Mouse (Mus musculus) limb, embryonic 14.5 days (tissue): ENCODE data around the gene Ercc5. TPM values are rescaled to one million over a fixed set of nuclear protein-coding genes. Genes with fewer than 3 reads are reported as not detected.

Experiments
- ATAC-seq: fragments of 200-750 bp; cut with Nextera tagmentation; 2 replicates; pipeline ENCODE4 v1.8.0; 2017; ENCODE audit warnings: low read depth, moderate number of reproducible peaks, moderate TSS enrichment; ENCODE audit not compliant: low FRiP score
- DNase-seq: peaks from one replicate; pipeline ENCODE4 v3.0.0-alpha.2; 2015; ENCODE audit warnings: low spot score
- H3K27ac ChIP-seq: fragments of 300-500 bp; sonication (generic); replicated peaks from 2 replicates; pipeline ENCODE4 v1.5.1; 2014; ENCODE audit warnings: low read depth, mild to moderate bottlenecking, low read length, moderate library complexity, mixed read lengths
- H3K27me3 ChIP-seq: fragments of 300-500 bp; sonication (generic); 2 replicates; pipeline ENCODE4 v1.6.1; 2014; ENCODE audit warnings: low read length, mixed read lengths; ENCODE audit not compliant: control insufficient read depth, insufficient read depth
- H3K36me3 ChIP-seq: fragments of 300-500 bp; sonication (generic); 2 replicates; pipeline ENCODE4 v1.6.1; 2014; ENCODE audit warnings: mild to moderate bottlenecking, low read length, moderate library complexity, mixed read lengths; ENCODE audit not compliant: control insufficient read depth, insufficient read depth
- H3K4me1 ChIP-seq: fragments of 300-500 bp; sonication (generic); 2 replicates; pipeline ENCODE4 v1.6.1; 2014; ENCODE audit warnings: antibody characterized with exemption, low read length, mixed read lengths; ENCODE audit not compliant: control insufficient read depth, insufficient read depth
- H3K4me2 ChIP-seq: fragments of 300-500 bp; sonication (generic); replicated peaks from 2 replicates; pipeline ENCODE4 v1.6.1; 2014; ENCODE audit warnings: low read depth, mild to moderate bottlenecking, low read length, moderate library complexity; ENCODE audit not compliant: severe bottlenecking
- H3K4me3 ChIP-seq: fragments of 300-500 bp; sonication (generic); replicated peaks from 2 replicates; pipeline ENCODE4 v1.5.1; 2014; ENCODE audit warnings: low read length
- H3K9ac ChIP-seq: fragments of 300-500 bp; sonication (generic); 2 replicates; pipeline ENCODE4 v1.6.1; 2014; ENCODE audit warnings: mild to moderate bottlenecking, low read depth, low read length, moderate library complexity; ENCODE audit not compliant: severe bottlenecking
- H3K9me3 ChIP-seq: fragments of 300-500 bp; sonication (generic); 2 replicates; pipeline ENCODE4 v1.6.1; 2016; ENCODE audit warnings: low read length; ENCODE audit not compliant: control insufficient read depth
- POLR2A ChIP-seq: fragments of 200-500 bp; IDR thresholded peaks from 2 replicates; pipeline ENCODE4 v1.8.0; 2012; ENCODE audit warnings: inconsistent platforms, mild to moderate bottlenecking, moderate library complexity, borderline replicate concordance; ENCODE audit not compliant: insufficient read depth, insufficient read length; ENCODE audit errors: extremely low read depth
- WGBS: fragments of 180-500 bp; shearing (Covaris S2); extraction: QIAGEN DNeasy Blood & Tissue Kit; methylation state at CpG from one replicate; pipeline ENCODE4 v1.1.7; 2014; 5-methylcytosine and 5-hydroxymethylcytosine counted together
- polyA plus RNA-seq, 2 experiments: library from polyadenylated mRNA; depleted of rRNA in 1 of 2; stranded (reverse) in 1 of 2; unstranded in 1 of 2; fragments of >200 nt; fragmentation: Nextera tagmentation in 1 of 2; extraction: Ambion mirVana in 1 of 2; gene quantifications; 2 replicates each; pipeline versions ENCODE4 v1.2.1 to v1.2.3; 2012 to 2014

Gene Ercc5
- polyA plus RNA-seq, 2 experiments: 23.4 to 25.2 TPM

- ATAC-seq: no peak
- TF ChIP-seq POLR2A: no peak
Observed at GRCm38 (mm10) chr1:44158317-44158716, 10.8 kb downstream of the Ercc5 start.

DNA sequence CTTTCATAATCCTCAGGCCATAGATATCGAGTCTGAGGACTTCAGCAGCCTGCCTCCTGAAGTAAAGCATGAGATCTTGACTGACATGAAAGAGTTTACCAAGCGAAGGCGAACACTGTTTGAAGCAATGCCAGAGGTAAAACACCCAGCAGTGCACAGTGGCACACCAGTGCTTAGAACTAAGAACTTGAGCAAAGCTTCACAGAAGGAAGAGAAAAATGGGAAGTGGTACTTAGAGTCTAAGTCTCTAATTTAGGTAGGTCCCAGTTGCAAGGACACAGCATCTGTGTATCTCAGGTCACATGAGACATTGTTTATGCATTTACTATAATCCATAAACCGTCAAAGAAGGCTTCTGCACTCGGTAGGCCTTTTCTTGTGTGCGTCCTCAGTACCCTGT, 14.3 kb downstream of the Ercc5 start:
- H3K36me3 ChIP-seq: peaks cover 75% of the 10 kb centered on the region
- H3K4me3 ChIP-seq: no peak overlapping the region
- no peaks in the 10 kb centered on the region for H3K27me3 ChIP-seq
- H3K4me1 ChIP-seq: no peaks in the 10 kb centered on the region
- TF ChIP-seq POLR2A: no peak
- no peaks in the 10 kb centered on the region for H3K9me3 ChIP-seq
- DNase-seq (no peak), ATAC-seq (no peak)
- WGBS: 90% methylated on average over 6 of the region's 6 CpGs
- H3K27ac ChIP-seq: no peak overlapping the region
- no peak overlapping the region for H3K4me2 ChIP-seq
- H3K9ac ChIP-seq: no peak overlapping the region

More at GRCm38 (mm10) chr1:44158317-44158716, 10.8 kb downstream of the Ercc5 start:
- no peak for DNase-seq
- WGBS: 83% methylated on average over 6 of the region's 6 CpGs
- H3K4me1 ChIP-seq: no peaks in the 10 kb centered on the region
- no peaks in the 10 kb centered on the region for H3K27me3 ChIP-seq
- H3K4me2 ChIP-seq: no peak overlapping the region
- no peak overlapping the region for H3K9ac ChIP-seq
- H3K4me3 ChIP-seq: no peak overlapping the region
- H3K9me3 ChIP-seq: no peaks in the 10 kb centered on the region
- no peak overlapping the region for H3K27ac ChIP-seq
- H3K36me3 ChIP-seq: peaks cover 49% of the 10 kb centered on the region

- TF ChIP-seq POLR2A: no peak
- no peaks in the 10 kb centered on the region for H3K9me3 ChIP-seq
- no peaks in the 10 kb centered on the region for H3K27me3 ChIP-seq
- H3K27ac ChIP-seq: no peak overlapping the region
- peaks cover 81% of the 10 kb centered on the region for H3K36me3 ChIP-seq
- no peak overlapping the region for H3K4me2 ChIP-seq
- no peak overlapping the region for H3K9ac ChIP-seq
- WGBS: 89% methylated on average over 5 of the region's 5 CpGs
- no peak for ATAC-seq
- DNase-seq: no peak
- H3K4me1 ChIP-seq: no peaks in the 10 kb centered on the region
- no peak overlapping the region for H3K4me3 ChIP-seq
Observed at GRCm38 (mm10) chr1:44162389-44162788, 14.8 kb downstream of the Ercc5 start.

DNA sequence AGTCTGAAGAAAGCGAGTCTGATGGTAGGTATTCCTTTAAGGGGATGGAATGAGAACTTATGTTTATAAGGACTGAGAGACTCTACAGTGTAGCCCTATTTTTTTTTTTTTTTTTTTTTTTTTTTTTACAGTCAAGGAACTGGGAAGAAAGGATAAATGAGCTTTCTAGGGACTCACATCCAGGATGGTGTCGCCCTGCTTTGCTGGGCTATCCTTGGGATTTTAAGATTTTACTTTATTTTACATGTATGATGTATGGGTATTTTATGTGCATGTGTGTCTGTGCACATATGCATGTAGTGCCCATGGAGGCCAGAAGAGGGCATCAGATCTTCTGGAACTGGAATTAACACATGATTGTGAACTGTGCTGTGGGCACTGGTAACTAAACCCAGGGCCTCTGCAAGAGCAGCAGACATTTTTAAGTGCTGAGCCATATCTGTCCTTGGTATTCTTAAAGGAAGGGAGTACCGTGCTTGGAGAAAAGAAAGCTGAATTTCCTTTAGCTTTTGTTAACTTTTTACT, 20.4 kb downstream of the Ercc5 start:
- WGBS: 90% methylated on average over 3 of the region's 3 CpGs
- TF ChIP-seq POLR2A: no peak
- DNase-seq: no peak
- ATAC-seq: no peak
- H3K4me1 ChIP-seq: no peaks in the 10 kb centered on the region
- no peak overlapping the region for H3K4me3 ChIP-seq
- no peak overlapping the region for H3K4me2 ChIP-seq
- no peak overlapping the region for H3K27ac ChIP-seq
- peaks cover 16% of the 10 kb centered on the region for H3K9me3 ChIP-seq
- no peaks in the 10 kb centered on the region for H3K27me3 ChIP-seq
- no peak overlapping the region for H3K9ac ChIP-seq
- H3K36me3 ChIP-seq: peaks cover 74% of the 10 kb centered on the region

- no peak overlapping the region for H3K4me2 ChIP-seq
- WGBS: 98% methylated on average over 4 of the region's 4 CpGs
- TF ChIP-seq POLR2A: no peak
- DNase-seq: no peak
- H3K4me3 ChIP-seq: no peak overlapping the region
- ATAC-seq: no peak
- no peaks in the 10 kb centered on the region for H3K27me3 ChIP-seq
- H3K9me3 ChIP-seq: peaks cover 16% of the 10 kb centered on the region
- H3K4me1 ChIP-seq: no peaks in the 10 kb centered on the region
- H3K27ac ChIP-seq: no peak overlapping the region
- H3K36me3 ChIP-seq: peaks cover 71% of the 10 kb centered on the region
- H3K9ac ChIP-seq: no peak overlapping the region
Observed at GRCm38 (mm10) chr1:44172656-44173055, 25.1 kb downstream of the Ercc5 start.

GRCm38 (mm10) chr1:44173903-44174302, 26.4 kb downstream of the Ercc5 start:
- Histone ChIP-seq H3K4me1 (no peaks in the 10 kb centered on the region), H3K27ac (no peak overlapping the region), H3K9me3 (peaks cover 16% of the 10 kb centered on the region), H3K27me3 (no peaks in the 10 kb centered on the region), H3K9ac (no peak overlapping the region), H3K4me2 (no peak overlapping the region), H3K4me3 (no peak overlapping the region), H3K36me3 (peaks cover 71% of the 10 kb centered on the region)
- no peak for ATAC-seq
- 81% methylated on average over 8 of the region's 8 CpGs for WGBS
- TF ChIP-seq POLR2A: no peak
- DNase-seq: no peak
